Comparison of ENCODE assay signal across 9 mouse cellular contexts in the genomic region with DNA sequence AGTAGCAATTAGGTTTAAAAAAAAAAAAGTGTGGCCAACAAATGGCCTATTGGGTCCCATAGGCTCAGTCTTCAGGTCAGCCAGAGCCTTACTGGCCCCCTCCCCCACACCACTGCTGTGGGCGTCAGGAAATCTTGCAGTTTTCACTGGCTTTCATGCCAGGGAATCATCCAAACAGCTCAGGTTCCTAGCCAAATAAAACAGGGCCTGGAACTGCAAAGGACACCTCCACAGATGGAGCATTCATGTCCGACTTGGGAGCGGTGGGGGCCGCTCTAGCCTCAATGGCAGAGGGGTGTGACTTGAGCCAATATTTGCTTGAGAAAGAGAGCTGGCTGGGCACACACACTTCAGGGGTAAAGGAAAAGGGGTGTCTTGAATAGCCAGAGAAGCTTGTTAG. TPM values are rescaled to one million over a fixed set of nuclear protein-coding genes. Genes with fewer than 3 reads are reported as not detected.
DNase-seq lines count a peak whose midpoint lies in the region; ATAC-seq and TF ChIP-seq lines count a peak whose summit lies in the region.
"Had no signal": no experiment of that assay in that cellular context is flagged by ENCODE, and none has a peak within 500 bp of the region (broad histone marks: within the 10 kb centered on the region; RNA-seq: fewer than 3 reads in every experiment).

No protein-coding gene starts in this region.

- no peaks in the 10 kb centered on the region for H3K9me3 ChIP-seq in liver, postnatal 0 days (ENCODE audit: low read length)
- H3K9me3 ChIP-seq: megakaryocyte, embryonic 14.5 days had no signal

- no peaks in the 10 kb centered on the region for H3K27me3 ChIP-seq in liver, postnatal 0 days (ENCODE audit: insufficient read depth, low read length)

- H3K9ac ChIP-seq in liver, postnatal 0 days (replicated peaks): peak overlapping the region; percentile 35; the same call in 1 of the 2 replicates

- intact Hi-C loops in gastrocnemius, postnatal 14 days (cut with DNase I; ENCODE audit: low total_unique reads): no loop called here

- ATAC-seq in frontal cortex, adult (ENCODE audit: low TSS enrichment): peak; percentile 34
- ATAC-seq in liver, postnatal 0 days: no peak

- H3K4me1 ChIP-seq in liver, postnatal 0 days (ENCODE audit: insufficient read depth): peaks cover 60% of the 10 kb centered on the region

- 63% methylated on average over 4 of the region's 4 CpGs for WGBS in liver, postnatal 0 days (ENCODE audit: insufficient replicate concordance)

- TF ChIP-seq CTCF in liver, postnatal 0 days (IDR thresholded peaks at IDR 0.05; ENCODE audit: low read depth): no peak

- peak overlapping the region; percentile 94 for H3K27ac ChIP-seq in liver, postnatal 0 days (ENCODE audit: low read depth)

- no peak for TF ChIP-seq EP300 in liver, postnatal 0 days (IDR thresholded peaks at IDR 0.05; ENCODE audit: low read depth)

- H3K4me3 ChIP-seq in liver, postnatal 0 days (ENCODE audit: low read depth, low read length): no peak overlapping the region
- H3K4me3 ChIP-seq: megakaryocyte, embryonic 14.5 days had no signal

- H3K4me2 ChIP-seq in liver, postnatal 0 days (ENCODE audit: low read depth, low read length): peak overlapping the region; percentile 63

- DNase-seq in frontal cortex, adult 2 months (ENCODE audit: extremely low spot score in 1 of 2, low spot score in 1 of 2): no peak
- peak; percentile 29 for DNase-seq in right cerebral cortex, postnatal 4 days
- no peak for DNase-seq in right cerebral cortex, adult 2 months (ENCODE audit: low spot score in 2 of 2)
- no peak for DNase-seq in liver, postnatal 0 days
- DNase-seq in ovary, postnatal 36 days (ENCODE audit: low spot score): no peak
- DNase-seq in gastrocnemius, postnatal 14 days: no peak
- DNase-seq in thymus, adult 18-20 months: no peak

- no peaks in the 10 kb centered on the region for H3K36me3 ChIP-seq in liver, postnatal 0 days (replicated peaks; ENCODE audit: insufficient read depth, low read length)

RNA-seq across cellular contexts. Expression of a gene that starts 20.5 kb away (rescaled TPM):
- polyA plus RNA-seq in frontal cortex, adult 2 months (2012; rRNA removed): 33.4 and 44.2 TPM in 2 replicates
- polyA plus RNA-seq in liver, postnatal 0 days (2015; fragmentation: Nextera tagmentation; extraction: Ambion mirVana): 31.0 and 32.4 TPM in 2 replicates
- 1 to 10 TPM; 6.0 to 7.5 TPM for total RNA-seq in gastrocnemius, postnatal 14 days (2021)
